Mouse (Mus musculus): Measurements from ENCODE around the gene Casp9. TPM values are rescaled to one million over a fixed set of nuclear protein-coding genes. Genes with fewer than 3 reads are reported as not detected.

The Casp9 gene
- polyA plus RNA-seq, 2 experiments from 2014 or later, result 6.9 to 7.4 TPM

Other genes starting within 250 kb of the Casp9 start
- under 1 TPM in 1 of 2 experiments, not detected in 1; 0.29 TPM for gene Fblim1, start 187.5 kb upstream of the Casp9 start, polyA plus RNA-seq (2017; shearing (Covaris generic))
- under 1 TPM in 1 of 2 experiments, not detected in 1; 0.19 TPM for gene Tmem82, start 175.0 kb upstream of the Casp9 start, polyA plus RNA-seq (2017; shearing (Covaris generic))
- not detected for gene Slc25a34, start 169.8 kb upstream of the Casp9 start, polyA plus RNA-seq (2017; shearing (Covaris generic))
- gene Plekhm2, start 128.7 kb upstream of the Casp9 start, polyA plus RNA-seq (2017; shearing (Covaris generic)), result 1 to 10 TPM; 3.3 to 3.4 TPM
- gene Rsc1a1, start 108.0 kb upstream of the Casp9 start, polyA plus RNA-seq (2017; shearing (Covaris generic)), result not detected
- 10 to 100 TPM; 14.1 to 15.6 TPM for gene Ddi2, start 70.2 kb upstream of the Casp9 start, polyA plus RNA-seq (2017; shearing (Covaris generic))
- gene Agmat, start 46.9 kb upstream of the Casp9 start, polyA plus RNA-seq (2017; shearing (Covaris generic)), result not detected
- gene Dnajc16, start 2.7 kb upstream of the Casp9 start, polyA plus RNA-seq (2017; shearing (Covaris generic)), result 1 to 10 TPM; 5.1 to 5.4 TPM
- gene Cela2a, start 32.5 kb downstream of the Casp9 start, polyA plus RNA-seq (2017; shearing (Covaris generic)), result 1 to 10 TPM in 1 of 2 experiments, not detected in 1; 1.0 TPM
- not detected for gene Ctrc, start 52.7 kb downstream of the Casp9 start, polyA plus RNA-seq (2017; shearing (Covaris generic))
- gene Efhd2, start 81.3 kb downstream of the Casp9 start, polyA plus RNA-seq (2017; shearing (Covaris generic)), result 10 to 100 TPM; 23.5 to 26.9 TPM
- under 1 TPM in 1 of 2 experiments, not detected in 1; 0.85 TPM for gene Fhad1, start 221.5 kb downstream of the Casp9 start, polyA plus RNA-seq (2017; shearing (Covaris generic))